ENCODE assay signal across 15 mouse cellular contexts in the genomic region with DNA sequence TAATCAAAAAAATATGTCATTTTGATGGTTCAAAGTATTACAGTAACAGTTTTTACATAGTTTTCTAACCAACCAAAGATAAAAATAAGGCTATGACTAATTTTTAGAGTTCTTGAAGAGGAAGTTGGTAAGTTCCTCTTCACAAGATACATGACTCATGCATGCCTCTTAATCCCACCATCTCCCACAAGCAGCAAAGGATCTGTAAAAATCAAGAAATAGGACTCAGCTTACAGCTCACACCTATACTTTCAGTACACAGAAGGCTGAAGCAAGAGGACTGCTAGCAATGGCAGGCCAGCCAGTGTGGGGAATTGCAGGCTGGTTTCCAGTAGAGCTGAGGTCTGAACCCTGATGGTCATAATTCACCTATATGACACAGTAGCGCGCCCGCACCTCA. TPM values are rescaled to one million over a fixed set of nuclear protein-coding genes. Genes with fewer than 3 reads are reported as not detected.
A peak's percentile ranks its signal among the peaks of the same experiment; 100 is the strongest.
DNase-seq lines count a peak whose midpoint lies in the region; ATAC-seq and TF ChIP-seq lines count a peak whose summit lies in the region.
"Had no signal": no experiment of that assay in that cellular context is flagged by ENCODE, and none has a peak within 500 bp of the region (broad histone marks: within the 10 kb centered on the region; RNA-seq: fewer than 3 reads in every experiment).

No protein-coding gene starts in this region.

- no peaks in the 10 kb centered on the region for H3K27me3 ChIP-seq in C2C12 (ENCODE audit: control insufficient read depth, insufficient read depth, insufficient read length)
- H3K27me3 ChIP-seq in forebrain, embryonic 11.5 days (ENCODE audit: control insufficient read depth, insufficient read depth, low read length): no peaks in the 10 kb centered on the region
- H3K27me3 ChIP-seq: embryonic facial prominence, embryonic 13.5 days; limb, embryonic 13.5 days had no signal

- peak; percentile 27 to 67 for DNase-seq in frontal cortex, adult 2 months (ENCODE audit: extremely low spot score in 1 of 2, low spot score in 1 of 2)
- DNase-seq in frontal cortex, postnatal 14 days (ENCODE audit: low spot score in 2 of 2): no peak
- no peak for DNase-seq in gastrocnemius, adult 2 months
- no peak for DNase-seq in forebrain, embryonic 11.5 days (ENCODE audit: low spot score)
- DNase-seq in kidney, adult 9 months: no peak
- DNase-seq: cerebellum, adult 18-20 months; layer of hippocampus, adult 9-11 months; thymus, postnatal 36 days had no signal

- H3ac ChIP-seq in C2C12 (ENCODE audit: control insufficient read depth, insufficient read length, low read depth): no peak overlapping the region

- intact Hi-C loops in gastrocnemius, adult 2 months (cut with DNase I): no loop called here

- no peak overlapping the region for H3K4me2 ChIP-seq in forebrain, embryonic 11.5 days (ENCODE audit: low read depth, low read length, severe bottlenecking)
- H3K4me2 ChIP-seq: embryonic facial prominence, embryonic 13.5 days; limb, embryonic 13.5 days had no signal

- no peaks in the 10 kb centered on the region for H3K9me3 ChIP-seq in forebrain, embryonic 11.5 days (ENCODE audit: control insufficient read depth, low read length)
- H3K9me3 ChIP-seq: embryonic facial prominence, embryonic 13.5 days; limb, embryonic 13.5 days; midbrain, embryonic 10.5 days had no signal

- no peak overlapping the region for H3K4me3 ChIP-seq in C2C12 (ENCODE audit: insufficient read depth, poor library complexity, severe bottlenecking)
- H3K4me3 ChIP-seq in gastrocnemius, adult 2 months: no peak overlapping the region
- H3K4me3 ChIP-seq in forebrain, embryonic 11.5 days (ENCODE audit: low read depth, low read length): no peak overlapping the region
- H3K4me3 ChIP-seq: embryonic facial prominence, embryonic 13.5 days; limb, embryonic 13.5 days; midbrain, embryonic 10.5 days had no signal

- TF ChIP-seq CTCF in C2C12 (IDR thresholded peaks at IDR 0.05; ENCODE audit: control insufficient read depth, insufficient read depth, insufficient read length): no peak
- no peak for TF ChIP-seq CTCF in gastrocnemius, adult 2 months (IDR thresholded peaks at IDR 0.05)

- peaks cover 5% of the 10 kb centered on the region for H3K36me3 ChIP-seq in C2C12 (ENCODE audit: control insufficient read depth, insufficient read depth)
- H3K36me3 ChIP-seq in forebrain, embryonic 11.5 days (ENCODE audit: control insufficient read depth, insufficient read depth, low read length): no peaks in the 10 kb centered on the region

- H3K79me2 ChIP-seq in C2C12 (ENCODE audit: control insufficient read depth, insufficient read depth): peaks cover 50% of the 10 kb centered on the region

- no peaks in the 10 kb centered on the region for H3K4me1 ChIP-seq in forebrain, embryonic 11.5 days (replicated peaks; ENCODE audit: control insufficient read depth, insufficient read depth, low read length)
- H3K4me1 ChIP-seq: embryonic facial prominence, embryonic 13.5 days; limb, embryonic 13.5 days; midbrain, embryonic 10.5 days had no signal

- H3K27ac ChIP-seq in gastrocnemius, adult 2 months: no peak overlapping the region
- no peak overlapping the region for H3K27ac ChIP-seq in forebrain, embryonic 11.5 days (ENCODE audit: low read depth, low read length)
- H3K27ac ChIP-seq: embryonic facial prominence, embryonic 13.5 days; limb, embryonic 13.5 days; midbrain, embryonic 10.5 days had no signal

- 98% methylated on average over 3 of the region's 3 CpGs for WGBS in forebrain, embryonic 11.5 days

- peaks cover 16% of the 10 kb centered on the region for H3K79me3 ChIP-seq in C2C12 (ENCODE audit: low read depth)

- ATAC-seq in common myeloid progenitor, adult 5-6 weeks (replicated peaks; ENCODE audit: low read depth, poor library complexity, severe bottlenecking): peak; percentile 98
- ATAC-seq in megakaryocyte, adult 5-6 weeks (ENCODE audit: poor library complexity, severe bottlenecking): peak; percentile 96
- no peak for ATAC-seq in forebrain, embryonic 11.5 days (replicated peaks; ENCODE audit: low FRiP score)

- H3K9ac ChIP-seq in forebrain, embryonic 11.5 days (ENCODE audit: low read length): no peak overlapping the region
- H3K9ac ChIP-seq: embryonic facial prominence, embryonic 13.5 days; limb, embryonic 13.5 days had no signal

TF ChIP-seq in C2C12, 6 proteins besides CTCF, POLR2A, EP300 and RAD21:
- peak; percentile 3 for TF ChIP-seq CEBPB (IDR thresholded peaks at IDR 0.05; ENCODE audit: low read depth)
- TF ChIP-seq FOSL1 (IDR thresholded peaks at IDR 0.05; ENCODE audit: insufficient read depth, low read length, poor library complexity, severe bottlenecking): peak; percentile 61
- no peak for TF ChIP-seq MAX (IDR thresholded peaks at IDR 0.05)
- no peak for TF ChIP-seq MYOD1 (IDR thresholded peaks at IDR 0.05; ENCODE audit: control insufficient read depth, insufficient read length, low read depth)
- TF ChIP-seq USF1 (IDR thresholded peaks at IDR 0.05; ENCODE audit: low read depth): no peak
- no peak for TF ChIP-seq MYOG (IDR thresholded peaks at IDR 0.05; ENCODE audit: control insufficient read depth, extremely low read depth, insufficient read length)

RNA-seq across cellular contexts. Expression of a gene that starts 14.0 kb away (rescaled TPM):
- polyA plus RNA-seq in frontal cortex, adult 2 months (2012; rRNA removed): 21.9 and 23.6 TPM in 2 replicates
- 12.0 TPM for polyA plus RNA-seq in C2C12 (2012; fragmentation: generic; extraction: Trizol)
- total RNA-seq in common myeloid progenitor, adult 5-6 weeks (2017): 19.8 and 28.6 TPM in 2 replicates
- 35.9 and 38.4 TPM in 2 replicates for total RNA-seq in megakaryocyte, adult 5-6 weeks (2015)
- total RNA-seq in megakaryocyte, adult 5-6 weeks (2017): 35.1 and 39.4 TPM in 2 replicates
- 10 to 100 TPM; 17.3 to 19.0 TPM for total RNA-seq in gastrocnemius, adult 2 months (2021)
- polyA plus RNA-seq in forebrain, embryonic 11.5 days (2014; fragmentation: Nextera tagmentation; extraction: Ambion mirVana): 8.9 and 9.8 TPM in 2 replicates

RNA-seq across cellular contexts. Expression of a gene that starts 31.3 kb away (rescaled TPM):
- 0.50 and 1.0 TPM in 2 replicates for polyA plus RNA-seq in frontal cortex, adult 2 months (2012; rRNA removed)
- 0.12 TPM for polyA plus RNA-seq in C2C12 (2012; fragmentation: generic; extraction: Trizol)
- total RNA-seq in common myeloid progenitor, adult 5-6 weeks (2017): not detected in 2 replicates
- 1.2 TPM in 1 of 2 replicates, not detected in the other for total RNA-seq in megakaryocyte, adult 5-6 weeks (2015)
- total RNA-seq in megakaryocyte, adult 5-6 weeks (2017): not detected in 2 replicates
- total RNA-seq in gastrocnemius, adult 2 months (2021): under 1 TPM in 1 of 2 experiments, not detected in 1; 0.39 TPM
- polyA plus RNA-seq in forebrain, embryonic 11.5 days (2014; fragmentation: Nextera tagmentation; extraction: Ambion mirVana): 0.37 TPM in 1 of 2 replicates, not detected in the other

RNA-seq across cellular contexts. Expression of a gene that starts 31.7 kb away (rescaled TPM):
- polyA plus RNA-seq in frontal cortex, adult 2 months (2012; rRNA removed): 30.1 and 33.8 TPM in 2 replicates
- polyA plus RNA-seq in C2C12 (2012; fragmentation: generic; extraction: Trizol): 39.9 TPM
- total RNA-seq in common myeloid progenitor, adult 5-6 weeks (2017): 10.3 and 11.9 TPM in 2 replicates
- total RNA-seq in megakaryocyte, adult 5-6 weeks (2015): 7.5 and 10.3 TPM in 2 replicates
- total RNA-seq in megakaryocyte, adult 5-6 weeks (2017): 5.2 and 5.4 TPM in 2 replicates
- total RNA-seq in gastrocnemius, adult 2 months (2021): 1 to 10 TPM; 4.0 to 4.1 TPM
- 28.7 and 29.3 TPM in 2 replicates for polyA plus RNA-seq in forebrain, embryonic 11.5 days (2014; fragmentation: Nextera tagmentation; extraction: Ambion mirVana)

RNA-seq across cellular contexts. Expression of a gene that starts 59.1 kb away (rescaled TPM):
- 0.58 and 0.97 TPM in 2 replicates for polyA plus RNA-seq in frontal cortex, adult 2 months (2012; rRNA removed)
- not detected for polyA plus RNA-seq in C2C12 (2012; fragmentation: generic; extraction: Trizol)
- not detected in 2 replicates for total RNA-seq in common myeloid progenitor, adult 5-6 weeks (2017)
- not detected in 2 replicates for total RNA-seq in megakaryocyte, adult 5-6 weeks (2015)
- total RNA-seq in megakaryocyte, adult 5-6 weeks (2017): not detected in 2 replicates
- total RNA-seq in gastrocnemius, adult 2 months (2021): not detected
- not detected in 2 replicates for polyA plus RNA-seq in forebrain, embryonic 11.5 days (2014; fragmentation: Nextera tagmentation; extraction: Ambion mirVana)
- polyA plus RNA-seq: embryonic facial prominence, embryonic 13.5 days; intestine, embryonic 14.5 days; midbrain, embryonic 10.5 days had no signal

Comparison
In these comparisons a context has a peak if more than half of its experiments do, and no peak if none do; other contexts are left out.
1. DNase-seq: peak in frontal cortex, adult 2 months (2 of 2); none in frontal cortex, postnatal 14 days (0 of 2), gastrocnemius, adult 2 months (single experiment), forebrain, embryonic 11.5 days (single experiment) and kidney, adult 9 months (single experiment).